Mouse (Mus musculus): Measurements from ENCODE around the gene Pdlim4.

DNA sequence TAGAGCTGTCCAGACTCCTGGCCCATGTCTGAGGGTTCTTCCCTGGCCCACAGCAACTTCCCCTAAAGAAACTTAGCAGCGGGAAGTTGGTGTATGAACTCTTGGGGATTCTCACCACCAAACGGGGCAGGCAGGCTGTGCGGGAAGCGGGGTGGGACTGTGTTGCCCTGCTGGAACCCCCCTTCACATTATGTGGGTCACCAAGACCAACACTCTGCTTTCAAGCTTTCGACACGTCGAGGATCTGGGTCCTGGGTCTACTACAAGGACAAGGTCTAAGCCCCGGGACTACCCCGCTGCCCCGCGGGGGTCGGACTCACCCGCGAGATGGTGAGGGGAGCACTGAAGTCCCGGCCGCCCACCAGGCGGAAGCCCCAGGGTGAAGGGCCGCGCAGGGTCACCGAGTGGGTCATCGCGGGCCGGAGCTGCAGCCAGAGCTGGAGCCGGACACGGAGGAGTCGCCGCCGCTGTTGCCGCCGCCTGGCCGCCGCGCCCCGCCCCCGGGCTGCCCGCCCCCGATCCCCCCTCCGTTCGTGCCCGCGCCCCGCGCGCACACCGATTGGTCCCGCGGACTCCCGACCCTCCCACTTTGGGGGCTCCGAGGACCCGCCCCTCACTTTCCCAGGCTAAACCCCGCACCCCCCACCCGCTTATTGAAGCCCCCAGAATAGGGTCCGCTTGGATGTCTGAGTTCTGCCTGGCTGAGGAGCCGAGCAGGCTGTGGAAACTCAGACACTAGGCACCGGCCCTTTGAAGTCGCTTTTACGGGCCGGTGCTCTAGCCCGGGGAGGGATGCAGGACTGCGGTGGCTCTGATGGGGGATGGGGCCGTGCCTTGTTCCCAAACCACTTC lies at the start of gene Pdlim4:
- no peak for TF ChIP-seq CTCF (IDR thresholded peaks at IDR 0.05; ENCODE audit: low read depth, low read length)
- TF ChIP-seq POLR2A (IDR thresholded peaks at IDR 0.05; ENCODE audit: borderline replicate concordance, low read depth, low read length) = no peak

Measured in bone marrow macrophage, adult 2 months (primary cell).